Mouse (Mus musculus): ENCODE results near the gene Slc39a9.
A peak's percentile ranks its signal among the peaks of the same experiment; 100 is the strongest.

The Slc39a9 gene

GRCm38 (mm10) chr12:80654659-80655025, 11.0 kb downstream of the Slc39a9 start:
- DNase-seq, result no peak

GRCm38 (mm10) chr12:80658661-80659060, 15.0 kb downstream of the Slc39a9 start:
- DNase-seq, result no peak

- no peak for DNase-seq
Observed at GRCm38 (mm10) chr12:80662322-80662721, 18.6 kb downstream of the Slc39a9 start.

- DNase-seq, result no peak
Observed at GRCm38 (mm10) chr12:80663935-80664334, 20.3 kb downstream of the Slc39a9 start.

GRCm38 (mm10) chr12:80668391-80668790, 24.7 kb downstream of the Slc39a9 start:
- no peak for DNase-seq

GRCm38 (mm10) chr12:80673170-80673569, 29.5 kb downstream of the Slc39a9 start:
- peak; percentile 53 for DNase-seq

GRCm38 (mm10) chr12:80681340-80681739, 37.7 kb downstream of the Slc39a9 start:
- peak; percentile 22 for DNase-seq

- no peak for DNase-seq
Observed at GRCm38 (mm10) chr12:80683554-80683953, 39.9 kb downstream of the Slc39a9 start.

GRCm38 (mm10) chr12:80684316-80684715, 40.6 kb downstream of the Slc39a9 start:
- DNase-seq, result no peak

- no peak for DNase-seq
Observed at GRCm38 (mm10) chr12:80687788-80688211, 44.1 kb downstream of the Slc39a9 start.

- no peak for DNase-seq
Observed at GRCm38 (mm10) chr12:80689696-80690095, 46.0 kb downstream of the Slc39a9 start.

GRCm38 (mm10) chr12:80691671-80692091, 48.0 kb downstream of the Slc39a9 start:
- DNase-seq, result no peak

GRCm38 (mm10) chr12:80692269-80692972, 48.7 kb downstream of the Slc39a9 start, which contains the start of gene Plekhd1:
Plekhd1 (plus strand) TSS chr12:80692591.
- DNase-seq, result no peak

GRCm38 (mm10) chr12:80693700-80694099, 50.0 kb downstream of the Slc39a9 start:
- no peak for DNase-seq

GRCm38 (mm10) chr12:80695004-80695403, 51.3 kb downstream of the Slc39a9 start:
- no peak for DNase-seq

- DNase-seq, result no peak
Observed at GRCm38 (mm10) chr12:80698526-80699143, 55.0 kb downstream of the Slc39a9 start.

GRCm38 (mm10) chr12:80699144-80699531, 55.5 kb downstream of the Slc39a9 start:
- DNase-seq, result no peak

- DNase-seq, result no peak
Observed at GRCm38 (mm10) chr12:80701332-80701731, 57.6 kb downstream of the Slc39a9 start.

GRCm38 (mm10) chr12:80706208-80706914, 62.7 kb downstream of the Slc39a9 start:
- DNase-seq, result no peak

GRCm38 (mm10) chr12:80706915-80707604, 63.4 kb downstream of the Slc39a9 start:
- no peak for DNase-seq

- DNase-seq, result no peak
Observed at GRCm38 (mm10) chr12:80715915-80716314, 72.2 kb downstream of the Slc39a9 start.

GRCm38 (mm10) chr12:80719141-80719540, 75.5 kb downstream of the Slc39a9 start:
- no peak for DNase-seq

- DNase-seq, result no peak
Observed at GRCm38 (mm10) chr12:80720507-80720906, 76.8 kb downstream of the Slc39a9 start.

All from thymus, postnatal 25 days (tissue).